Mouse (Mus musculus) testis, adult 2 months (tissue): ENCODE measurements at regions not wholly inside any gene's neighbourhood (a gene's known extent, or its start where the extent isn't known, plus 50 kb on each side); places are given as distances from the start of the nearest gene placed in this dataset.

Source experiments
- H3K27ac ChIP-seq: fragments of 200-500 bp; 2 replicates; pipeline ENCODE4 v1.5.1; 2012; ENCODE audit warnings: low read depth, low read length; ENCODE audit not compliant: control insufficient read depth, insufficient read depth
- H3K27me3 ChIP-seq: fragments of 200-500 bp; 2 replicates; pipeline ENCODE4 v1.6.1; 2012; ENCODE audit warnings: mild to moderate bottlenecking, low read length, moderate library complexity; ENCODE audit not compliant: control insufficient read depth, insufficient read depth
- H3K36me3 ChIP-seq: fragments of 200-500 bp; 2 replicates; pipeline ENCODE4 v1.6.1; 2012; ENCODE audit warnings: mild to moderate bottlenecking, low read length; ENCODE audit not compliant: control insufficient read depth, insufficient read depth
- H3K4me1 ChIP-seq: fragments of 200-500 bp; 2 replicates; pipeline ENCODE4 v1.6.1; 2012; ENCODE audit warnings: low read length; ENCODE audit not compliant: control insufficient read depth, insufficient read depth
- H3K4me3 ChIP-seq: fragments of 200-500 bp; 2 replicates; pipeline ENCODE4 v1.5.1; 2012; ENCODE audit warnings: low read depth, mild to moderate bottlenecking, low read length, moderate library complexity, mixed read lengths; ENCODE audit not compliant: control insufficient read depth
- CTCF ChIP-seq: fragments of 200-500 bp; IDR thresholded peaks from 2 replicates; pipeline ENCODE4 v1.5.1; 2012; ENCODE audit warnings: low read depth, mild to moderate bottlenecking, inconsistent platforms, low read length, moderate library complexity; ENCODE audit not compliant: control insufficient read depth, insufficient read depth, insufficient replicate concordance
- POLR2A ChIP-seq: fragments of 200-500 bp; IDR thresholded peaks from 2 replicates; pipeline ENCODE4 v1.6.1; 2012; ENCODE audit warnings: low read depth, mild to moderate bottlenecking, inconsistent platforms, low read length, moderate library complexity; ENCODE audit not compliant: control insufficient read depth

DNA sequence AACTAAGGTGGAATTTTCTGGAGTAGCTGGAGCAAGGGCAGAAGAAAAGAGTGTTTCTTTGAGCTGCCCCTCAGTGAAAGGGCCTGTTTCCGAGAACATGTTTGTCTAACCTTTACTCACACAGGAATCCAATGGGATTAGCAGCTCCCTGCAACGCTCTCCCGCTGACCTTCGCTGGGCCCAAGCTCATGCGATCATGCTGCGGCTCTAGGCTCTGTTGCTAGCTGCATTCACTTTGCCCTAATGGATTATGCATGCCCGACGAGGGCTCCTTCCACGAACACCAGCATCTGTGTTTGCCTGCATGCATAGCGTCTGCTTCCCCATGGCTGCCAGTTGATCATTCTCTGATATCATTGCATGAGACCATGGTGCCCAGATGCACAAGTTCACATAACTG is 140.2 kb downstream of the Bmp7 start:
- Histone ChIP-seq H3K27ac (no peak overlapping the region), H3K36me3 (no peaks in the 10 kb centered on the region), H3K4me3 (no peak overlapping the region), H3K27me3 (no peaks in the 10 kb centered on the region), H3K4me1 (peaks cover 3% of the 10 kb centered on the region; the same call in 1 of the 2 replicates)
- TF ChIP-seq POLR2A, result no peak
- TF ChIP-seq CTCF, result no peak

GRCm38 (mm10) chr2:172800801-172801200 is 139.3 kb downstream of the Bmp7 start:
- H3K27me3 ChIP-seq, result no peaks in the 10 kb centered on the region
- TF ChIP-seq CTCF (no peak), POLR2A (no peak)
- no peak overlapping the region for H3K27ac ChIP-seq
- no peaks in the 10 kb centered on the region for H3K36me3 ChIP-seq
- no peaks in the 10 kb centered on the region; the same call in 1 of the 2 replicates for H3K4me1 ChIP-seq
- H3K4me3 ChIP-seq, result no peak overlapping the region

DNA sequence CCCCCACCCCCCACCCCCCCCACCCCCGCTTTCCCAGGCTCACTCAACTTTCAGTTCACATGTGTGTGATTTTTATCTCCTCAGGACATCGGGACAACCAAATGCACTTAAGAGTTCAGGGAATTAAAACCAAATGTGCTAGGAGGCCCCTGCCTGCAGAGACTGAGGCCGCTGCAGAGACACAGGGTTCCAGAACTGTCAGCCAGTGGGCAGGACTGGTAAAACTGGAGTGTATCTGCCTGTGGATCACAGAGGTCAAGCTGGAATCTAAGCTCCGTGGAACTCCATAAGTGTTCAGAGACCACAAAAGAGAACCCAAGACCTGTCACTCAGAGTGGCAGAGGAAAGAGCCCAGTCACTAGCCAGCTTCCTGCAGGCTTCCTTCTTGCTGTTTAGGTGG is 138.3 kb downstream of the Bmp7 start:
- no peak overlapping the region for H3K27ac ChIP-seq

GRCm38 (mm10) chr2:172807446-172807845 is 132.7 kb downstream of the Bmp7 start:
- H3K4me1 ChIP-seq, result no peaks in the 10 kb centered on the region; the same call in 1 of the 2 replicates
- TF ChIP-seq POLR2A (no peak), CTCF (no peak)

More for the DNA sequence above, 138.3 kb downstream of the Bmp7 start:
- Histone ChIP-seq H3K36me3 (no peaks in the 10 kb centered on the region), H3K4me1 (no peaks in the 10 kb centered on the region; the same call in 1 of the 2 replicates), H3K4me3 (no peak overlapping the region), H3K27me3 (no peaks in the 10 kb centered on the region)
- TF ChIP-seq CTCF, result no peak

DNA sequence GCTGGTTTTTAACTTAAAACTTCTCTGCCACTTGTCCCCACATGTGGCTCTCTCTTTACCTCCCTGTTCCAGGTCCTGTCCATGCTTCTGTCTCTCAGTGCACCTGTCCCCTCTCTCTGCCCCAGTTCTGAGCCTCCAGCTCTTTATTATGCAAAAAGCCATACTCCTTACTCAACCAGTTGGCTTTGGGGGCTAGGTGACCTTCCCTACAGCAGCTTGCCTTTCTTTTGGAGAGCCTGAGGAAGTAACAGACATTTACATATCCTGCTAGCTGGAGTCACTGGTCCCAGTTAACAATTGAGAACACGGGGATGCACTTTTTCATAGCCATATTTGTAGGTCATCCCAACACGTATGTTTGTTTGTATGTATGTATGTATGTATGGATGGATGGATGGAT is 130.8 kb downstream of the Bmp7 start:
- Histone ChIP-seq H3K27ac (no peak overlapping the region), H3K27me3 (no peaks in the 10 kb centered on the region), H3K4me3 (no peak overlapping the region), H3K4me1 (no peaks in the 10 kb centered on the region), H3K36me3 (no peaks in the 10 kb centered on the region)
- TF ChIP-seq CTCF (no peak), POLR2A (no peak)

More at GRCm38 (mm10) chr2:172807446-172807845, 132.7 kb downstream of the Bmp7 start:
- no peak overlapping the region for H3K27ac ChIP-seq
- no peak overlapping the region for H3K4me3 ChIP-seq
- no peaks in the 10 kb centered on the region for H3K36me3 ChIP-seq
- H3K27me3 ChIP-seq, result no peaks in the 10 kb centered on the region

- Histone ChIP-seq H3K36me3 (no peaks in the 10 kb centered on the region), H3K27me3 (no peaks in the 10 kb centered on the region), H3K27ac (no peak overlapping the region), H3K4me1 (no peaks in the 10 kb centered on the region), H3K4me3 (no peak overlapping the region)
- TF ChIP-seq CTCF (no peak), POLR2A (no peak)
Observed at GRCm38 (mm10) chr2:172813319-172813718, 126.8 kb downstream of the Bmp7 start.

DNA sequence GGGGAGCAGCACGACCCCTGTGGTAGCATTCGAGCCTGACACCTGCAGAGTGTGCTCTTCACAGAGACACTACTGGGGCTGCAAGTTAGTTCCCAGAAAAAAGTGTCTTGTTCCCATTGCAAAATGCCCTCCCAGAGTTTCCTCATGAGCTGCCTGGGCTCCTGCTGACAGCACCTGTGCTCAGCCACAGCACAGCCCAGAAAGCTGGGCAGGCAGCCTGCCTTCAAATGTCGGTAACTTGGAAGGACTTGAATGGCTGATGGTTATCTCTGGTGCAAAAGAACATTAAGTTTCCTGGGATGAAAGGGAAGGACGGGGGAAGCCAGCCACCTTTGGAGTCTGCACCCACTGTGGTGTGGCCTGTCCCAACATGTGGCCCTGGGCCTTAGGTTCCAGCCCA is 126.2 kb downstream of the Bmp7 start:
- no peak for TF ChIP-seq CTCF
- TF ChIP-seq POLR2A, result no peak
- H3K4me1 ChIP-seq, result no peaks in the 10 kb centered on the region
- H3K27ac ChIP-seq, result no peak overlapping the region
- H3K27me3 ChIP-seq, result no peaks in the 10 kb centered on the region
- H3K4me3 ChIP-seq, result no peak overlapping the region
- no peaks in the 10 kb centered on the region for H3K36me3 ChIP-seq

DNA sequence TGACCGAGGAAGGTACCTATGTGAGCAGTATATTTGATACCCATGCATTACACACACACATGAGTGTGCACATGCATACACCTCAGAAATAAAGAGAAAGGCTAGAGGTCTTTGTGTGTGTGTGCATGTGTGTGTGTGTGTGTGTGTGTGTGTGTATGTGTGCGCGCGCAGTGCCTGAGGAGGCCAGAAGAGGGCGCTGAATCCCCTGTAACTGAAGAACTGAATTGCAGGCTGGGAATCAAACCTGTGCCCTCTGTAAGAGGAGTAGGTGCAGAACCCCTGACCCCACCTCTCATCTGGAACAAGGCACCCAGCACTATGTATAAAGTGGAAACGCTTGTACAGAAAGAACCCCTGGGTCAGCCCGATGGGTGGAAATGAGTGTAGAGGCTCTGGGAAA is 125.0 kb downstream of the Bmp7 start:
- H3K36me3 ChIP-seq, result no peaks in the 10 kb centered on the region
- no peaks in the 10 kb centered on the region for H3K27me3 ChIP-seq
- TF ChIP-seq POLR2A (no peak), CTCF (peak; percentile 48; the same call in 1 of the 2 replicates)
- no peak overlapping the region for H3K4me3 ChIP-seq
- H3K4me1 ChIP-seq, result peaks cover 2% of the 10 kb centered on the region; the same call in 1 of the 2 replicates
- no peak overlapping the region for H3K27ac ChIP-seq
